Mouse (Mus musculus) megakaryocyte, embryonic 14.5 days (primary cell): Measurements from ENCODE around the gene Bin2.

Experiments
- FLI1 ChIP-seq: IDR thresholded peaks from 2 replicates; pipeline ENCODE4 v1.6.1; 2012; ENCODE audit warnings: low read length, inconsistent platforms, mixed read lengths
- GATA1 ChIP-seq: IDR thresholded peaks from 3 replicates; pipeline ENCODE4 v1.6.1; 2012; ENCODE audit warnings: mixed read lengths, low read length, inconsistent platforms, borderline replicate concordance

DNA sequence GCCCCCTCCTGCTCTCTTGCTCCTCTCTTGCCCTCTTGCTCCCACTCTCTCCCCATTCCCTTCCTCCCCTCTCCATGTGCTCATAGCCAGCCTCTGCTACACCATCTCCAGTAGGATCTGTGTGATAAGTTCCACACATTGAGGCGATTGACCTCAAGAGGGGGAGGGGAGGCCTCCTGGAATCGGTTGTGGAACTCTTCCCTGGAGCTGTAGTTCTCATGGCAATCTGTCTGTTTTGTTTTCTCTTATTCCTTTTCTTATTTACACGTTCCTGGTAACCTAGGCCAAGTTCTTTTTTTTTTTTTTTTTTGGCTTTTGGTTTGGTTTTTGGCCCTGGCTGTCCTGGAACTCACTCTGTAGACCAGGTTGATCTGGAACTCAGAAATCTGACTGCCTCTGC, 67.7 kb downstream of the Bin2 start:
- TF ChIP-seq FLI1 (no peak), GATA1 (no peak)
